Mouse (Mus musculus): ENCODE data around the gene Filip1l. TPM values are rescaled to one million over a fixed set of nuclear protein-coding genes. Genes with fewer than 3 reads are reported as not detected.

The Filip1l gene
- polyA plus RNA-seq, 1 experiment, result 6.9 TPM

DNA sequence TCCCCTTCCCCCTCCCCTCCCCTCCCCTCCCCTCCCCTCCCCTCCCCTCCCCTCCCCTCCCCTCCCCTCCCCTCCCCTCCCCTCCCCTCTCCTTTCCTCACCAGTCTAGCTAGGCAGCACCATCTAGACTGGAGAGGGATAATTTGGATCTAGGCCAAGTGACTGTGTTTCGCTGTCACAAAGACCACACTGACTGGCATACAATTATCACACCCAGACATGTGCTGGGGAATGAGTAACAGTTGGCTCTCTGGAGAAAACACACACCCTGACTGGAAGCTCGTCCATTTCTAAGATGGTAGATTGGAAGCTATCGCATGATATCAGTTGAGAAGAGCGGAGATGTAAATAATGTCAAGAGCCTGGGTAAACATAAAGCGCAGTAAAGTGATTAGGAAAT, 126.9 kb downstream of the Filip1l start:
- H3K27me3 ChIP-seq (replicated peaks; ENCODE audit: control insufficient read depth, insufficient read depth, low read length), result no peaks in the 10 kb centered on the region
- TF ChIP-seq POLR2A (IDR thresholded peaks at IDR 0.05; ENCODE audit: low read depth, low read length), result no peak
- TF ChIP-seq CTCF (conservative IDR thresholded peaks at IDR 0.05; ENCODE audit: insufficient read depth, insufficient read length, low read depth, low read length), result no peak
- no peaks in the 10 kb centered on the region for H3K4me1 ChIP-seq (ENCODE audit: control insufficient read depth, insufficient read depth, low read length)
- no peak overlapping the region for H3K27ac ChIP-seq (ENCODE audit: insufficient read depth, low read depth, low read length)
- H3K4me3 ChIP-seq (ENCODE audit: insufficient read depth, low read depth, low read length), result no peak overlapping the region
- no peak for DNase-seq
- 78% methylated on average over 5 of the region's 5 CpGs for WGBS
- H3K36me3 ChIP-seq (ENCODE audit: control insufficient read depth, insufficient read depth, low read length), result no peaks in the 10 kb centered on the region

GRCm38 (mm10) chr16:57482264-57482663, 129.4 kb downstream of the Filip1l start:
- Histone ChIP-seq H3K27ac (ENCODE audit: insufficient read depth, low read depth, low read length) (no peak overlapping the region), H3K4me3 (ENCODE audit: insufficient read depth, low read depth, low read length) (no peak overlapping the region), H3K27me3 (replicated peaks; ENCODE audit: control insufficient read depth, insufficient read depth, low read length) (no peaks in the 10 kb centered on the region), H3K36me3 (ENCODE audit: control insufficient read depth, insufficient read depth, low read length) (no peaks in the 10 kb centered on the region), H3K4me1 (ENCODE audit: control insufficient read depth, insufficient read depth, low read length) (no peaks in the 10 kb centered on the region)
- DNase-seq, result no peak
- 77% methylated on average over 6 of the region's 6 CpGs for WGBS
- TF ChIP-seq CTCF (conservative IDR thresholded peaks at IDR 0.05; ENCODE audit: insufficient read depth, insufficient read length, low read depth, low read length) (no peak), POLR2A (IDR thresholded peaks at IDR 0.05; ENCODE audit: low read depth, low read length) (no peak)

- H3K36me3 ChIP-seq (ENCODE audit: control insufficient read depth, insufficient read depth, low read length), result no peaks in the 10 kb centered on the region
- H3K27me3 ChIP-seq (replicated peaks; ENCODE audit: control insufficient read depth, insufficient read depth, low read length), result no peaks in the 10 kb centered on the region
- TF ChIP-seq CTCF (conservative IDR thresholded peaks at IDR 0.05; ENCODE audit: insufficient read depth, insufficient read length, low read depth, low read length) (no peak), POLR2A (IDR thresholded peaks at IDR 0.05; ENCODE audit: low read depth, low read length) (no peak)
- no peak for DNase-seq
- no peaks in the 10 kb centered on the region for H3K4me1 ChIP-seq (ENCODE audit: control insufficient read depth, insufficient read depth, low read length)
- WGBS, result 62% methylated on average over 4 of the region's 4 CpGs
- H3K27ac ChIP-seq (ENCODE audit: insufficient read depth, low read depth, low read length), result no peak overlapping the region
- no peak overlapping the region for H3K4me3 ChIP-seq (ENCODE audit: insufficient read depth, low read depth, low read length)
Observed at GRCm38 (mm10) chr16:57482911-57483310, 130.0 kb downstream of the Filip1l start.

DNA sequence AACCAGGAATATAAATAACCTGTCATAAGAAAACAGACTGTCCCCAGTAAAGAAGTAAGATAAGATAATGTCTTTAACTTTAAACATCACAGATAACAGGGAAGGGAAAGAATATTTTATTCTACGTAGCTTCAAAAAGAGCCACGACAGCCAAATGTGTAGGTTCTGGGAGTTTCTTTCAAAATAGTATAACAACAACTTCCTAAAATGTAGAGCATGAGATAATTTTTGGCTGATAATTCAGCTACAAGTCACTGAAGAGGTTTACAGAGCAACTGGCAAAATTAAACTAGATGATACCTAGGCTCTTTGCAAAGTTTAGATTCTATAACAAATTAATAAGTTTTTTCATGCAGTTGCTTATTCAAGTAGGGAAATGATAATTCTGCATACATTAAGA, 130.6 kb downstream of the Filip1l start:
- WGBS, result 83% methylated on average over 2 of the region's 2 CpGs
- Histone ChIP-seq H3K27ac (ENCODE audit: insufficient read depth, low read depth, low read length) (no peak overlapping the region), H3K4me1 (ENCODE audit: control insufficient read depth, insufficient read depth, low read length) (no peaks in the 10 kb centered on the region), H3K36me3 (ENCODE audit: control insufficient read depth, insufficient read depth, low read length) (no peaks in the 10 kb centered on the region), H3K4me3 (ENCODE audit: insufficient read depth, low read depth, low read length) (no peak overlapping the region), H3K27me3 (replicated peaks; ENCODE audit: control insufficient read depth, insufficient read depth, low read length) (no peaks in the 10 kb centered on the region)
- DNase-seq, result no peak
- TF ChIP-seq POLR2A (IDR thresholded peaks at IDR 0.05; ENCODE audit: low read depth, low read length) (no peak), CTCF (conservative IDR thresholded peaks at IDR 0.05; ENCODE audit: insufficient read depth, insufficient read length, low read depth, low read length) (no peak)

DNA sequence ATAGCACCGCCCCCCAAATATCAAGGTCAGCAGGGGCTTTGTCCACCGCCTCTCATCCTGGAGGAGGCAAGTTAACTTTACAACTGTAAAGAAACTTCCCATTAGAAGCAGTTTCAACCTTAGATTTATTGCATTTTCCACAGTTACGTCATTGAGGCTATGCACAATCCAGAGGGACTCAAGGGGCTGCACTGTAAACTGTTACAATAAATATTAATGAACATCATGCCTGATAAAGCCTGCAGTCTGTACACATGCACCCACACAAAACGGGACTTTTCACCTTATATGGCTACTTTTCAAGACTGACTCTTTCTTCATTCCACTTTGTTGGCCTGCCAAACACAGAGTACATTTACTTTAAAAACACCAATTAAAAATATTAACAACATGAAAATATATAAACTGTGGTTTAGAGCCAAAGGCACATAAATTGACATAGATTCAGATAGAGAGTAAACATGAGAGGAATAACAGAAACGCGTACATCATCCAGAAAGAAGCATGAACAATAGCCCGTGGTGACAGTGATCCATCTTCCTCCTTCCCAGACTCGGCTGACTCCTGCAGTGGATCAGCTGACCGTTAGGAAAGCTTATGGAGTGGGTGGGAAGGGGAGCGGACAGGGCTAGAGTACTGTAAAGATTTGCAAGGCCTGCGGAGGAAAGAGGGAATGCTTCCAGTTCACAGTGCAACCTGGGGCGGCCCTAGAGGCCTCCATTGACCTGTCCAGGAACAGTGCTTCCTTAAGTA, 131.3 kb downstream of the Filip1l start:
- DNase-seq, result no peak
- Histone ChIP-seq H3K27ac (ENCODE audit: insufficient read depth, low read depth, low read length) (no peak overlapping the region), H3K36me3 (ENCODE audit: control insufficient read depth, insufficient read depth, low read length) (no peaks in the 10 kb centered on the region), H3K27me3 (replicated peaks; ENCODE audit: control insufficient read depth, insufficient read depth, low read length) (no peaks in the 10 kb centered on the region), H3K4me3 (ENCODE audit: insufficient read depth, low read depth, low read length) (no peak overlapping the region), H3K4me1 (ENCODE audit: control insufficient read depth, insufficient read depth, low read length) (no peaks in the 10 kb centered on the region)
- TF ChIP-seq POLR2A (IDR thresholded peaks at IDR 0.05; ENCODE audit: low read depth, low read length), result no peak
- 65% methylated on average over 12 of the region's 12 CpGs for WGBS

DNA sequence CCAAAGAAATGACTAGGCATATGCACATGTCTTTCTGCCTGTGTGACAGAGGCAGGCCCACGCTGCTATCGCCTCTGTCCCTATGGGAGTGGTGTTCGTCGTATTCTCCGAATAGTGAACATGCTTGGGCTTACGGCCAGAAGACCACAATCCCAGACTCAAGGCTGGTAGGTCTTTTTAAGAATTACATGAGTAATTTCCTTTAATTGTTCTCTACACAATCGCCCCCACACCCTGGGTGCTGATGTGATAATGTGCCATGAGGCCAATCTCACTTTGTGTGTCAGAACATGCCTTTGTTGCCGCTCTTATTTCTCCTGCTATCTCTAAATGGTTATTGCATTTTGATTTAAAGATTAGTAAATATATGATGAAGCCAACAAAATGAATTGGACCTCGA, 132.4 kb downstream of the Filip1l start:
- Histone ChIP-seq H3K4me3 (ENCODE audit: insufficient read depth, low read depth, low read length) (no peak overlapping the region), H3K4me1 (ENCODE audit: control insufficient read depth, insufficient read depth, low read length) (no peaks in the 10 kb centered on the region), H3K36me3 (ENCODE audit: control insufficient read depth, insufficient read depth, low read length) (no peaks in the 10 kb centered on the region), H3K27ac (ENCODE audit: insufficient read depth, low read depth, low read length) (no peak overlapping the region), H3K27me3 (replicated peaks; ENCODE audit: control insufficient read depth, insufficient read depth, low read length) (no peaks in the 10 kb centered on the region)
- 77% methylated on average over 9 of the region's 9 CpGs for WGBS
- no peak for TF ChIP-seq POLR2A (IDR thresholded peaks at IDR 0.05; ENCODE audit: low read depth, low read length)
- TF ChIP-seq CTCF (conservative IDR thresholded peaks at IDR 0.05; ENCODE audit: insufficient read depth, insufficient read length, low read depth, low read length), result no peak
- peak; percentile 37 for DNase-seq

GRCm38 (mm10) chr16:57486266-57486665, 133.4 kb downstream of the Filip1l start:
- Histone ChIP-seq H3K36me3 (ENCODE audit: control insufficient read depth, insufficient read depth, low read length) (no peaks in the 10 kb centered on the region), H3K27ac (ENCODE audit: insufficient read depth, low read depth, low read length) (no peak overlapping the region), H3K4me1 (ENCODE audit: control insufficient read depth, insufficient read depth, low read length) (no peaks in the 10 kb centered on the region), H3K4me3 (ENCODE audit: insufficient read depth, low read depth, low read length) (no peak overlapping the region), H3K27me3 (replicated peaks; ENCODE audit: control insufficient read depth, insufficient read depth, low read length) (no peaks in the 10 kb centered on the region)
- 89% methylated on average over 5 of the region's 5 CpGs for WGBS
- TF ChIP-seq POLR2A (IDR thresholded peaks at IDR 0.05; ENCODE audit: low read depth, low read length) (no peak), CTCF (conservative IDR thresholded peaks at IDR 0.05; ENCODE audit: insufficient read depth, insufficient read length, low read depth, low read length) (no peak)
- DNase-seq, result no peak

Data from kidney, adult 2 months (tissue).